Mouse (Mus musculus): ENCODE results near the gene Spink4. TPM values are rescaled to one million over a fixed set of nuclear protein-coding genes. Genes with fewer than 3 reads are reported as not detected.
A peak's percentile ranks its signal among the peaks of the same experiment; 100 is the strongest.

The Spink4 gene
- total RNA-seq, 2 experiments from 2014 or later: 120 TPM; not detected in 1

GRCm38 (mm10) chr4:40955942-40956341 is 36.1 kb downstream of the Spink4 start:
- no peak for DNase-seq (ENCODE audit: low spot score in 2 of 2)

GRCm38 (mm10) chr4:40963536-40963935 is 43.7 kb downstream of the Spink4 start:
- no peak for DNase-seq (ENCODE audit: low spot score in 2 of 2)

- DNase-seq (ENCODE audit: low spot score in 2 of 2): no peak
Measured at GRCm38 (mm10) chr4:40969161-40969560, 49.3 kb downstream of the Spink4 start.

GRCm38 (mm10) chr4:40969781-40970591 is 50.1 kb downstream of the Spink4 start:
- DNase-seq (ENCODE audit: low spot score in 2 of 2): no peak

DNA sequence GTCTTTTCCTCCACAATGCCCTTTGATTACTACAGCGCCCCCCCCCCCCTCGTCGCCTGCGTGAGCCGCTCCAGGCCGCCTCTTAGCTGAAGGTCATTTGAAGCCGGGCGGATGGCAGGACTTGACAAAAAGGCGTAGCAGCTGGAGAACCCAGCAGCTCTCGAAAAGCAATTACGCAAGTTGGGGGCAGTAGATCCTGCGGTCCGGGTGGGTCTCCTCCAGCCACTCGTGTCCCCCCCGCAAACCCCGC is 50.7 kb downstream of the Spink4 start:
- DNase-seq (ENCODE audit: low spot score in 2 of 2): no peak

GRCm38 (mm10) chr4:40970842-40971701 is 51.2 kb downstream of the Spink4 start, which contains the start of gene Nfx1:
Nfx1 (plus strand) TSS chr4:40970906.
- DNase-seq (ENCODE audit: low spot score in 2 of 2): peak; percentile 90 to 95

DNA sequence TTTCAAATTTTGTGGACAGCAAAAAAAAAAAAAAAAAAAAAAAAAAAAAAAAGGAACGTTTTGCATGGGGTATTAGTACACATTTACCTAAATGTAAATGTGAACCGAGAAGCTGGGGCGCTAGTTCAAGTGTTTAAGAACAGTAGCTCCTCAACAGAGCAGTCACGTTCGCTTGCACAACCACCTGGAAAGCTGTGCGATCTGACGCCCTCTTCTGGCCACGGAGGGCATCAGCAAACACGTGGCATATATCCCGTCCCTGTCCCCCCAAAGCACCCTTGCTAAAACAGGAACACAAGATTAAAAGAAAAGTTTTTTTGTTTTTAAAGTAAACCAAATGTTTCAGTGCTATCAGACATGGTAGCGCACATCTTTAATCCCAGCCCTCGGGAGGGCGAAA is 51.9 kb downstream of the Spink4 start:
- peak in 1 of 2 experiments; percentile 32 for DNase-seq (ENCODE audit: low spot score in 2 of 2)

- DNase-seq (ENCODE audit: low spot score in 2 of 2): peak in 1 of 2 experiments; percentile 42
Measured at GRCm38 (mm10) chr4:40974011-40974410, 54.2 kb downstream of the Spink4 start.

- no peak for DNase-seq (ENCODE audit: low spot score in 2 of 2)
Measured at GRCm38 (mm10) chr4:40975678-40976077, 55.8 kb downstream of the Spink4 start.

DNA sequence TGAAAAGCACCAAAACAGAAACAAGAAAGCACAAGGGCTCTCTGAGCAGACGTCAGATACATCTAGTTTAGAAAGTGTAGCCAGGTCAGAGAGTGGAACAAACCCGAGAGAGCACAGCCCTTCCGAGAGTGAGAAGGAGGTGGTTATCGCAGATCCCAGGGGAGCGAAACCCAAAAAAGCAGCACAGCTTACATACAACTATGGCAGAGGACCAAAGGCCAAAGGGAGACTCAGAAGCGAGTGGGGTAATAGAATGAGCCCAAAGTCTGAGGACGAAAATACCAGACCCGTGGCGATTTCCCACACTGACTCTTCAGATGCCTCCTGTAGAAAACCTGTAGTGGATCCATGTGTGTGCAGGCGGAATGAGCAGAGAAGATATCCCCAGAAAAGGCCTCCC is 56.8 kb downstream of the Spink4 start:
- DNase-seq (ENCODE audit: low spot score in 2 of 2): no peak

- DNase-seq (ENCODE audit: low spot score in 2 of 2): no peak
Measured at GRCm38 (mm10) chr4:40979430-40979829, 59.6 kb downstream of the Spink4 start.

Other genes with a start within 250 kb of the Spink4 start
- gene Aptx, start 216.9 kb upstream of the Spink4 start, total RNA-seq (2021): 10 to 100 TPM; 16.9 to 17.9 TPM
- 100 to 1,000 TPM; 775 to 974 TPM for gene Dnaja1, start 197.9 kb upstream of the Spink4 start, total RNA-seq (2021)
- 10 to 100 TPM; 50.5 to 61.7 TPM for gene Smu1, start 162.1 kb upstream of the Spink4 start, total RNA-seq (2021)
- 10 to 100 TPM; 53.1 to 62.5 TPM for gene B4galt1, start 66.0 kb upstream of the Spink4 start, total RNA-seq (2021)
- 100 to 1,000 TPM; 306 to 371 TPM for gene Bag1, start 28.2 kb downstream of the Spink4 start, total RNA-seq (2021)
- 100 to 1,000 TPM in 1 of 2 experiments, 10 to 100 TPM in 1; 95.1 to 114 TPM for gene Chmp5, start 28.4 kb downstream of the Spink4 start, total RNA-seq (2021)
- gene Nfx1, start 50.9 kb downstream of the Spink4 start, total RNA-seq (2021): 10 to 100 TPM; 96.3 to 97.4 TPM
- 10 to 100 TPM; 13.6 to 55.8 TPM for gene Aqp7, start 128.1 kb downstream of the Spink4 start, total RNA-seq (2021)
- gene Aqp3, start 178.1 kb downstream of the Spink4 start, total RNA-seq (2021): not detected
- gene Nol6, start 204.4 kb downstream of the Spink4 start, total RNA-seq (2021): 10 to 100 TPM; 50.0 to 59.8 TPM
- gene Ube2r2, start 215.7 kb downstream of the Spink4 start, total RNA-seq (2021): 10 to 100 TPM; 82.4 to 98.4 TPM